Mouse (Mus musculus) lung, postnatal 10 days (tissue): ENCODE measurements around the gene Gm35134.
"Not testable (repeated sequence)": the region's sequence is repeated elsewhere in the genome, so short reads cannot be mapped to it uniquely, and the experiment has no call there.

Experiments used
- DNase-seq: peaks from one replicate; pipeline ENCODE4 v3.0.0; 2021

The Gm35134 gene

GRCm38 (mm10) chrY:19112707-19113106, at the start of gene Gm35134:
TSS of gene Gm35134 (plus strand) at chrY:19113007.
- DNase-seq: not testable (repeated sequence)
